Mouse (Mus musculus) MEL (cell line): ENCODE data around the gene Krtap7-1. TPM values are rescaled to one million over a fixed set of nuclear protein-coding genes. Genes with fewer than 3 reads are reported as not detected.

Experiments
- DNase-seq: peaks from one replicate; pipeline ENCODE4 v3.0.0; 2011; ENCODE audit warnings: low read depth, low spot score
- H3K27ac ChIP-seq: 2 replicates; pipeline ENCODE4 v1.5.1; 2012; ENCODE audit warnings: low read depth, mild to moderate bottlenecking, control low read depth, low read length, moderate library complexity; ENCODE audit not compliant: control insufficient read depth
- H3K27me3 ChIP-seq, 2 experiments: fragments of 150-350 bp in 1 of 2; sonication (generic) in 1 of 2; 2 replicates each; pipeline ENCODE4 v1.6.1; 2012; ENCODE audit warnings: low read length in 2 of 2, mild to moderate bottlenecking in 2 of 2, improper control_type of control experiment in 1 of 2, moderate library complexity in 1 of 2; ENCODE audit not compliant: insufficient read depth in 2 of 2, control insufficient read depth in 1 of 2
- H3K36me3 ChIP-seq, 2 experiments: 2 replicates each; pipeline ENCODE4 v1.6.1; 2012 to 2014; ENCODE audit warnings: low read length in 2 of 2, improper control_type of control experiment in 1 of 2, inconsistent platforms in 1 of 2, mild to moderate bottlenecking in 1 of 2; ENCODE audit not compliant: insufficient read depth in 2 of 2, control insufficient read depth in 1 of 2
- H3K4me1 ChIP-seq, 2 experiments: fragments of 150-350 bp in 1 of 2; sonication (generic) in 1 of 2; 2 replicates each; pipeline ENCODE4 v1.6.1; 2012; ENCODE audit warnings: low read length in 2 of 2, improper control_type of control experiment in 1 of 2, mild to moderate bottlenecking in 1 of 2; ENCODE audit not compliant: insufficient read depth in 2 of 2, control insufficient read depth in 1 of 2
- H3K4me3 ChIP-seq, 2 experiments: fragments of 150-350 bp in 1 of 2; sonication (generic) in 1 of 2; 2 replicates each; pipeline ENCODE4 v1.5.1; 2012; ENCODE audit warnings: low read depth in 2 of 2, low read length in 2 of 2, mild to moderate bottlenecking in 2 of 2, moderate library complexity in 2 of 2, control low read depth in 1 of 2, improper control_type of control experiment in 1 of 2; ENCODE audit not compliant: control insufficient read depth in 1 of 2, insufficient read depth in 1 of 2
- H3K79me2 ChIP-seq: 2 replicates; pipeline ENCODE4 v1.6.1; 2012; ENCODE audit warnings: mild to moderate bottlenecking, low read length, moderate library complexity; ENCODE audit not compliant: control insufficient read depth, poor library complexity, insufficient read depth
- H3K9ac ChIP-seq: 2 replicates; pipeline ENCODE4 v1.6.1; 2012; ENCODE audit warnings: low read depth, mild to moderate bottlenecking, control low read depth, low read length, moderate library complexity; ENCODE audit not compliant: control insufficient read depth, poor library complexity, severe bottlenecking
- H3K9me3 ChIP-seq: fragments of 150-350 bp; sonication (generic); replicated peaks from 2 replicates; pipeline ENCODE4 v1.6.1; 2012; ENCODE audit warnings: mild to moderate bottlenecking, low read length, improper control_type of control experiment, moderate library complexity; ENCODE audit not compliant: insufficient read depth
- CHD2 ChIP-seq: IDR thresholded peaks from 2 replicates; pipeline ENCODE4 v1.6.1; 2011; ENCODE audit warnings: low read length, improper control_type of control experiment
- EP300 ChIP-seq, 2 experiments: IDR thresholded peaks; 2 replicates each; pipeline ENCODE4 v1.6.1; 2011; ENCODE audit warnings: improper control_type of control experiment in 2 of 2, low read length in 2 of 2, low read depth in 1 of 2, mild to moderate bottlenecking in 1 of 2
- ETS1 ChIP-seq: IDR thresholded peaks from 2 replicates; pipeline ENCODE4 v1.6.1; 2012; ENCODE audit warnings: low read depth, mild to moderate bottlenecking, inconsistent platforms, low read length, improper control_type of control experiment, moderate library complexity
- GABPA ChIP-seq: IDR thresholded peaks from 2 replicates; pipeline ENCODE4 v1.6.1; 2012; ENCODE audit warnings: low read depth, mild to moderate bottlenecking, inconsistent platforms, low read length, improper control_type of control experiment, moderate library complexity
- GATA1 ChIP-seq: IDR thresholded peaks from 2 replicates; pipeline ENCODE4 v1.6.1; 2011; ENCODE audit warnings: low read depth, low read length, improper control_type of control experiment
- HCFC1 ChIP-seq: IDR thresholded peaks from 2 replicates; pipeline ENCODE4 v1.6.1; 2012; ENCODE audit warnings: low read depth, mild to moderate bottlenecking, inconsistent platforms, low read length, improper control_type of control experiment, moderate library complexity
- KAT2A ChIP-seq: conservative IDR thresholded peaks from 2 replicates; pipeline ENCODE4 v1.6.1; 2012; ENCODE audit warnings: low read depth, low read length, improper control_type of control experiment, inconsistent platforms
- MAFK ChIP-seq: IDR thresholded peaks from 2 replicates; pipeline ENCODE4 v1.6.1; 2011; ENCODE audit warnings: low read depth, mild to moderate bottlenecking, low read length, improper control_type of control experiment, borderline replicate concordance
- MAX ChIP-seq: IDR thresholded peaks from 2 replicates; pipeline ENCODE4 v1.6.1; 2011; ENCODE audit warnings: low read length, improper control_type of control experiment
- MXI1 ChIP-seq: IDR thresholded peaks from 2 replicates; pipeline ENCODE4 v1.6.1; 2011; ENCODE audit warnings: mild to moderate bottlenecking, low read depth, low read length, improper control_type of control experiment
- MYB ChIP-seq: IDR thresholded peaks from 2 replicates; pipeline ENCODE4 v1.6.1; 2011; ENCODE audit warnings: mild to moderate bottlenecking, low read depth, low read length, improper control_type of control experiment
- NRF1 ChIP-seq: IDR thresholded peaks from 2 replicates; pipeline ENCODE4 v1.6.1; 2014; ENCODE audit warnings: low read depth, mild to moderate bottlenecking, inconsistent platforms, low read length, improper control_type of control experiment, moderate library complexity; ENCODE audit not compliant: poor library complexity, insufficient read depth, severe bottlenecking
- POLR2A ChIP-seq, 2 experiments: IDR thresholded peaks; 2 replicates each; pipeline ENCODE4 v1.6.1; 2011 to 2012; ENCODE audit warnings: low read length in 2 of 2, mild to moderate bottlenecking in 2 of 2, control low read depth in 1 of 2, improper control_type of control experiment in 1 of 2, low read depth in 1 of 2, moderate library complexity in 1 of 2; ENCODE audit not compliant: control insufficient read depth in 1 of 2, insufficient read depth in 1 of 2, poor library complexity in 1 of 2
- POLR2AphosphoS2 ChIP-seq: IDR thresholded peaks from 2 replicates; pipeline ENCODE4 v1.6.1; 2011; ENCODE audit warnings: low read length, improper control_type of control experiment
- SIN3A ChIP-seq: IDR thresholded peaks from 2 replicates; pipeline ENCODE4 v1.6.1; 2012; ENCODE audit warnings: low read length, improper control_type of control experiment, inconsistent platforms
- TAL1 ChIP-seq: IDR thresholded peaks from 2 replicates; pipeline ENCODE4 v1.6.1; 2012; ENCODE audit warnings: mild to moderate bottlenecking, inconsistent platforms, low read length, moderate library complexity, mixed read lengths
- TBP ChIP-seq: IDR thresholded peaks from 2 replicates; pipeline ENCODE4 v1.8.0; 2011; ENCODE audit warnings: low read depth, low read length, improper control_type of control experiment
- UBTF ChIP-seq: IDR thresholded peaks from 2 replicates; pipeline ENCODE4 v1.6.1; 2012; ENCODE audit warnings: low read depth, mild to moderate bottlenecking, inconsistent platforms, low read length, improper control_type of control experiment, moderate library complexity, borderline replicate concordance; ENCODE audit not compliant: insufficient read depth
- USF1 ChIP-seq: IDR thresholded peaks from 2 replicates; pipeline ENCODE4 v1.6.1; 2014; ENCODE audit warnings: low read depth, mild to moderate bottlenecking, inconsistent platforms, low read length, improper control_type of control experiment, moderate library complexity
- USF2 ChIP-seq, 2 experiments: IDR thresholded peaks; 2 replicates each; pipeline ENCODE4 v1.6.1; 2011 to 2012; ENCODE audit warnings: improper control_type of control experiment in 2 of 2, low read length in 2 of 2, borderline replicate concordance in 1 of 2, inconsistent platforms in 1 of 2, low read depth in 1 of 2, mild to moderate bottlenecking in 1 of 2; ENCODE audit not compliant: insufficient read depth in 1 of 2
- ZNF384 ChIP-seq: IDR thresholded peaks from 2 replicates; pipeline ENCODE4 v1.6.1; 2012; ENCODE audit warnings: low read depth, mild to moderate bottlenecking, inconsistent platforms, low read length, improper control_type of control experiment
- polyA plus RNA-seq, 2 experiments: library from polyadenylated mRNA; stranded (reverse) in 1 of 2; unstranded in 1 of 2; fragments of >175 nt in 1 of 2; fragments of >200 nt in 1 of 2; gene quantifications; 2 replicates each; pipeline versions ENCODE4 v1.2.1 to v1.2.4; 2012; ENCODE audit warnings: low replicate concordance in 2 of 2, low read depth in 1 of 2; ENCODE audit not compliant: insufficient read length in 2 of 2, insufficient read depth in 1 of 2, missing spikeins in 1 of 2
- total RNA-seq: library from RNA; depleted of rRNA; stranded (reverse); fragments of 300-350 nt; gene quantifications from 2 replicates; pipeline ENCODE4 v1.2.3, GENCODE M21; 2012

Gene Krtap7-1
- total and polyA plus RNA-seq, 3 experiments: not detected

DNA sequence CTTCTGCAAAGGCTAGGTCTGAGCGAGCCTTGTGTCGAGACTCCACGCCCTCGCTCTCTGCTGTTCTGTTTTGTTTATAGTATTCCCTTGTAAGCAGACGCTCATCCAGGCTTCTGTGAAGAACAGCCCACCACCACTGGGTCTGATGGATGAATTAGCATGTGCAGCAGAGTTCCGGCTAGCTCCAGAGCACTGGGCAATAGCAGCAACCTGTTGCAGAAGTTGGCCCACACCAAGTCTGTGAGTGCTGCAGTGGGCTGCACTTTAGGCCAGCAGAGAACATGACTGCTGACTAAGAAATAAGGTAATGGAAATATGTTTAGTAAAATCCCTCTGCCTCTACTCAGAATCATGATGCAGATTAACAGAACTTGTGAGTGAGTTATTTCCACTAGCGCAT lies 21.7 kb upstream of the Krtap7-1 start:
- no peak for DNase-seq
- Histone ChIP-seq H3K4me3 (no peak overlapping the region), H3K79me2 (no peaks in the 10 kb centered on the region), H3K36me3 (no peaks in the 10 kb centered on the region), H3K27me3 (no peaks in the 10 kb centered on the region), H3K27ac (no peak overlapping the region), H3K4me1 (no peaks in the 10 kb centered on the region), H3K9me3 (no peaks in the 10 kb centered on the region), H3K9ac (no peak overlapping the region)
- TF ChIP-seq EP300 (IDR thresholded peaks at IDR 0.05; ENCODE audit: low read depth in 1 of 2, low read length in 2 of 2) (no peak), TBP (no peak), POLR2A (IDR thresholded peaks at IDR 0.05; ENCODE audit: control insufficient read depth in 1 of 2, insufficient read depth in 1 of 2, low read depth in 1 of 2, low read length in 2 of 2, poor library complexity in 1 of 2) (no peak), HCFC1 (no peak), GATA1 (no peak), UBTF (no peak), MYB (no peak), MAFK (no peak), KAT2A (no peak), MAX (no peak), CHD2 (no peak)

DNA sequence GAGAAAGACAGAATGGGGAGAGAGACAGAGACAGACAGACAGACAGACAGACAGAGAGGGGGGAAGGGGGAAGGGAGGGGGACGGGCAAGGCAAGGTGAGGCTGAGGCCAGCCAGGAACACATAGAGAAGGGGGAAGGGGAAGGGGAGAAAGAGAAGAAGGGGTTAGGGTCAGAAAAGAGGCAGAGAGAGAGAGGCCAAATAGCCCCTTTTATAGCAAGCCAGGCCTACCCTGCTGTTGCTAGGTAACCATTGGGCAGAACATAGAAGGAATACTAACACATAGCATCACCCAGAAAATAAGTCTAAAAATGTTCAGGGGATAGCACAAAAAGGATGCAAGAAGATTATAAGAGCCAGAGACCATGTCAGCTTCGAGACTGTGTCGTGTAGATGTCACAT lies 20.3 kb upstream of the Krtap7-1 start:
- Histone ChIP-seq H3K9ac (no peak overlapping the region), H3K4me3 (no peak overlapping the region)
- no peak for DNase-seq
- no peak for TF ChIP-seq HCFC1
- TF ChIP-seq MXI1: no peak
- TF ChIP-seq SIN3A: no peak
- TF ChIP-seq KAT2A: no peak
- TF ChIP-seq ETS1: no peak
- TF ChIP-seq TAL1: no peak
- TF ChIP-seq, all 39 proteins: peak for 0
- no peaks in the 10 kb centered on the region for H3K79me2 ChIP-seq
- H3K9me3 ChIP-seq: no peaks in the 10 kb centered on the region
- no peaks in the 10 kb centered on the region for H3K36me3 ChIP-seq
- no peaks in the 10 kb centered on the region for H3K4me1 ChIP-seq
- H3K27ac ChIP-seq: no peak overlapping the region
- no peaks in the 10 kb centered on the region for H3K27me3 ChIP-seq

DNA sequence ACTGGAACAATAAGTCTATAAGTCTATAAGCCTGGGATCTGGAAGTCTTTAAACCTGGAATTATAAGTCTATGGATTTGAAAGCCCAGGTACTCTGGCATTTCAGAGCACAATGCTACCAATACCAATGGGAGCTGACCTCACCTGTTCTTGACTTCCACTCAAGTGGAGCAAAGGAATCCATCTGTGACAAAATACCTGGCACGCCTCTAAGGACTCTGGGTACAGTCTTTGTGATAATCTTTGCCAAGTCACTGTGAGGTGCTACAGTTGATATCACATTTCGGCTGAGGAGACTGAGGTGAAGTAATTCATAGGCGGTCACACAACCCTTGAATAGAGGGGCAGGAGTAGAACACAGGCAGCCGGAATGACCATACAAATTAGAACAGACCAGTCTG lies 12.9 kb upstream of the Krtap7-1 start:
- H3K27me3 ChIP-seq: no peaks in the 10 kb centered on the region
- no peaks in the 10 kb centered on the region for H3K4me1 ChIP-seq
- H3K36me3 ChIP-seq: no peaks in the 10 kb centered on the region
- no peak overlapping the region for H3K9ac ChIP-seq
- H3K9me3 ChIP-seq: no peaks in the 10 kb centered on the region
- H3K4me3 ChIP-seq: no peak overlapping the region
- H3K79me2 ChIP-seq: no peaks in the 10 kb centered on the region
- TF ChIP-seq NRF1 (no peak), USF1 (no peak), POLR2AphosphoS2 (no peak), MYB (no peak), ZNF384 (no peak), USF2 (IDR thresholded peaks at IDR 0.05; ENCODE audit: borderline replicate concordance in 1 of 2, insufficient read depth in 1 of 2, low read depth in 1 of 2, low read length in 2 of 2) (no peak), EP300 (IDR thresholded peaks at IDR 0.05; ENCODE audit: low read depth in 1 of 2, low read length in 2 of 2) (no peak), GABPA (no peak), TAL1 (no peak), MXI1 (no peak)
- no peak for DNase-seq
- H3K27ac ChIP-seq: no peak overlapping the region
